Mouse (Mus musculus) c-Kit-positive CD71-negative TER-119-negative erythroid progenitor cells, embryonic 14.5 days (primary cell): ENCODE data around the gene Vps45.

Experiments used
- DNase-seq: peaks from one replicate; pipeline ENCODE4 v3.0.0-alpha.2; 2013; ENCODE audit warnings: low read depth

The Vps45 gene

GRCm38 (mm10) chr3:96038851-96039250, 19.4 kb downstream of the Vps45 start:
- no peak for DNase-seq

- no peak for DNase-seq
These were observed 20.1 kb downstream of the Vps45 start for GRCm38 (mm10) chr3:96038156-96038555.

- DNase-seq, result no peak
These were observed 21.5 kb downstream of the Vps45 start for GRCm38 (mm10) chr3:96036796-96037195.

GRCm38 (mm10) chr3:96033046-96033445, 25.2 kb downstream of the Vps45 start:
- no peak for DNase-seq

GRCm38 (mm10) chr3:96032652-96033017, 25.6 kb downstream of the Vps45 start:
- no peak for DNase-seq

GRCm38 (mm10) chr3:96031991-96032651, 26.1 kb downstream of the Vps45 start:
- no peak for DNase-seq

GRCm38 (mm10) chr3:96029766-96030165, 28.5 kb downstream of the Vps45 start:
- DNase-seq, result no peak

- no peak for DNase-seq
These were observed 28.9 kb downstream of the Vps45 start for GRCm38 (mm10) chr3:96029336-96029735.

GRCm38 (mm10) chr3:96027875-96028274, 30.4 kb downstream of the Vps45 start:
- DNase-seq, result no peak

GRCm38 (mm10) chr3:96027145-96027544, 31.1 kb downstream of the Vps45 start:
- DNase-seq, result no peak

- DNase-seq, result no peak
These were observed 36.7 kb downstream of the Vps45 start for GRCm38 (mm10) chr3:96021421-96022128.

GRCm38 (mm10) chr3:96020735-96021134, 37.5 kb downstream of the Vps45 start:
- no peak for DNase-seq

GRCm38 (mm10) chr3:96017461-96017860, 40.8 kb downstream of the Vps45 start:
- no peak for DNase-seq

- DNase-seq, result no peak
These were observed 41.9 kb downstream of the Vps45 start for GRCm38 (mm10) chr3:96016257-96016889.

GRCm38 (mm10) chr3:96015681-96016080, 42.6 kb downstream of the Vps45 start:
- DNase-seq, result no peak

- no peak for DNase-seq
These were observed 45.5 kb downstream of the Vps45 start for GRCm38 (mm10) chr3:96012805-96013204.

GRCm38 (mm10) chr3:96008463-96008862, 49.8 kb downstream of the Vps45 start:
- no peak for DNase-seq

GRCm38 (mm10) chr3:96001560-96001959, 56.7 kb downstream of the Vps45 start:
- DNase-seq, result no peak

GRCm38 (mm10) chr3:96000921-96001501, 57.3 kb downstream of the Vps45 start:
- no peak for DNase-seq

- DNase-seq, result no peak
These were observed 58.1 kb downstream of the Vps45 start for GRCm38 (mm10) chr3:96000080-96000632.

- DNase-seq, result no peak
These were observed 58.8 kb downstream of the Vps45 start for GRCm38 (mm10) chr3:95999308-96000079.

- no peak for DNase-seq
These were observed 61.0 kb downstream of the Vps45 start for GRCm38 (mm10) chr3:95997203-95997721.
